Mouse (Mus musculus) inflammation-experienced regulatory T-cells, adult 16 weeks (primary cell): ENCODE measurements around the gene Gpr68. TPM values are rescaled to one million over a fixed set of nuclear protein-coding genes. Genes with fewer than 3 reads are reported as not detected.

Source experiments
- polyA plus RNA-seq: library from polyadenylated mRNA; unstranded; fragments of 100-300 nt; shearing (Covaris generic); gene quantifications from one replicate; pipeline ENCODE4 v1.2.1, GENCODE M21; 2017

Gene Gpr68
- polyA plus RNA-seq, result 99.1 TPM

GRCm38 (mm10) chr12:100907598-100908297 is at the start of gene Gpr68:
Gpr68 (minus strand) TSS chr12:100908198.

Other genes starting within 250 kb of the Gpr68 start
- 11.2 TPM for gene Rps6ka5, start 181.2 kb downstream of the Gpr68 start, polyA plus RNA-seq
- 18.0 TPM for gene Dglucy, start 129.1 kb downstream of the Gpr68 start, polyA plus RNA-seq
- 155 TPM for gene Ccdc88c, start 120.9 kb upstream of the Gpr68 start, polyA plus RNA-seq
- 31.8 TPM for gene Ppp4r3a, start 175.5 kb upstream of the Gpr68 start, polyA plus RNA-seq